Mouse (Mus musculus) thymus, postnatal 14 days (tissue): Measurements from ENCODE around the gene Tead1.
A peak's percentile ranks its signal among the peaks of the same experiment; 100 is the strongest.

Experiments
- DNase-seq: peaks from one replicate; pipeline ENCODE4 v3.0.0; 2021

Tead1 gene

GRCm38 (mm10) chr7:112679171-112679512, at the start of gene Tead1:
Tead1 (plus strand) TSS chr7:112679318.
- peak; percentile 55 for DNase-seq

- DNase-seq, result no peak
Measured at GRCm38 (mm10) chr7:112634505-112635213, 44.5 kb upstream of the Tead1 start.

- DNase-seq, result no peak
Measured at GRCm38 (mm10) chr7:112635936-112636335, 43.2 kb upstream of the Tead1 start.

GRCm38 (mm10) chr7:112643866-112644543, 35.1 kb upstream of the Tead1 start:
- no peak for DNase-seq

- DNase-seq, result no peak
Measured at GRCm38 (mm10) chr7:112644701-112645100, 34.4 kb upstream of the Tead1 start.

GRCm38 (mm10) chr7:112645724-112646123, 33.4 kb upstream of the Tead1 start:
- no peak for DNase-seq

GRCm38 (mm10) chr7:112647417-112647816, 31.7 kb upstream of the Tead1 start:
- DNase-seq, result no peak

GRCm38 (mm10) chr7:112656141-112656662, 22.9 kb upstream of the Tead1 start:
- no peak for DNase-seq

- no peak for DNase-seq
Measured at GRCm38 (mm10) chr7:112658939-112659338, 20.2 kb upstream of the Tead1 start.

GRCm38 (mm10) chr7:112659816-112660215, 19.3 kb upstream of the Tead1 start:
- DNase-seq, result no peak

- DNase-seq, result no peak
Measured at GRCm38 (mm10) chr7:112660325-112660724, 18.8 kb upstream of the Tead1 start.

GRCm38 (mm10) chr7:112662398-112663313, 16.5 kb upstream of the Tead1 start:
- no peak for DNase-seq

GRCm38 (mm10) chr7:112663314-112663966, 15.7 kb upstream of the Tead1 start:
- no peak for DNase-seq

- DNase-seq, result no peak
Measured at GRCm38 (mm10) chr7:112669993-112670392, 9.1 kb upstream of the Tead1 start.

- no peak for DNase-seq
Measured at GRCm38 (mm10) chr7:112678418-112679170, 524 bp upstream of the Tead1 start.

GRCm38 (mm10) chr7:112679513-112680245, 561 bp downstream of the Tead1 start:
- peak; percentile 7 for DNase-seq

- no peak for DNase-seq
Measured at GRCm38 (mm10) chr7:112680498-112681251, 1.6 kb downstream of the Tead1 start.

GRCm38 (mm10) chr7:112684626-112685561, 5.8 kb downstream of the Tead1 start:
- no peak for DNase-seq

GRCm38 (mm10) chr7:112685993-112686392, 6.9 kb downstream of the Tead1 start:
- no peak for DNase-seq
